Mouse (Mus musculus) left cerebral cortex, adult 9 months (tissue): ENCODE results near the gene Kctd17.

Experiments used
- DNase-seq, 2 experiments: peaks; one replicate each; pipeline ENCODE4 v3.0.0; 2022; ENCODE audit warnings: low spot score in 2 of 2

Gene Kctd17

GRCm38 (mm10) chr15:78481448-78482000 is 53.2 kb downstream of the Kctd17 start:
- DNase-seq, result no peak

- no peak for DNase-seq
These were observed 54.2 kb downstream of the Kctd17 start for GRCm38 (mm10) chr15:78482518-78482917.

GRCm38 (mm10) chr15:78483311-78483710 is 54.9 kb downstream of the Kctd17 start:
- peak in 1 of 2 experiments; percentile 14 for DNase-seq

GRCm38 (mm10) chr15:78486564-78486963 is 58.2 kb downstream of the Kctd17 start:
- no peak for DNase-seq

- no peak for DNase-seq
These were observed 58.7 kb downstream of the Kctd17 start for GRCm38 (mm10) chr15:78487066-78487465.
